Mouse (Mus musculus): ENCODE measurements at regions not wholly inside any gene's neighbourhood (a gene's known extent, or its start where the extent isn't known, plus 50 kb on each side); places are given as distances from the start of the nearest gene placed in this dataset.

DNA sequence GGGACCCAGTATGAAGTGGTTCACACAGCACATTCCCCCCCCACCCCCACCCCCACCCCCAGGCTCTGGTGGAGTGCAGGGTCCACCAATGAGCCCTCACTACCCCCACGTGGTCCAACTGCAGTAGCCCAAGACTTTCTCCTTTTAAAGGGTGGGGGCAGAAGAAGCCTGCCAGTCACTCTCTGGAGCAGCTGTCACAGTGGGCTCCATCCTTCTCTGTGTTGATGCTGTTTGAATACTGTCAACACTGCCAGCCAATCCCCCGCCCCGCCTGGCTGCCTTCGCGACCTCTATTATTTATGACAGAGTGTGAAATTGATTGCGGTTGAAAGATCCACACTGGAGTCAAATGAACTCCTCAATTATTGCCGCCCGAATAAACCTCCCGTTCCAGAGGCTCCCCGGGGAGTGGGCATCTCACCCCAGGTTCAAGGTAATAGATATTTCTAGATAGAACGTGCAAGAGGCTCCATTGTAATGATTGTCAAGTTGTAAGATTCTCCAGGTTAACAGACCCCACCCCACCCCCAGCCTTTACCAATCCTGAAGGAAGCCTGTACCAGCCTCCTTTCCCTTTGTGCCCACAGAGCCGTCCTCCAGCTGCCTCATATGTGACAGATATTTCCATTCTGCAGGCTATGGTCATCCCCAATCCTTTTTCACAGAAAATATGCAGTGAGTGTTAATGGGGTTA, 181.7 kb upstream of the Kdm8 start:
- Histone ChIP-seq H3K9ac (no peak overlapping the region), H3K4me2 (replicated peaks) (peak overlapping the region; percentile 15; the same call in 1 of the 2 replicates), H3K36me3 (no peaks in the 10 kb centered on the region), H3K9me3 (no peaks in the 10 kb centered on the region), H3K4me3 (no peak overlapping the region), H3K27me3 (replicated peaks) (no peaks in the 10 kb centered on the region), H3K4me1 (peaks cover 14% of the 10 kb centered on the region), H3K27ac (peak overlapping the region; percentile 26; the same call in 1 of the 2 replicates)
- WGBS: 23% methylated on average over 12 of the region's 12 CpGs
- peak; percentile 89 for ATAC-seq (ENCODE audit: low FRiP score, low read depth)

- no peak overlapping the region for H3K4me2 ChIP-seq (replicated peaks)
- peaks cover 14% of the 10 kb centered on the region for H3K4me1 ChIP-seq
- no peak overlapping the region for H3K4me3 ChIP-seq
- no peak overlapping the region for H3K27ac ChIP-seq
- H3K36me3 ChIP-seq: no peaks in the 10 kb centered on the region
- H3K9ac ChIP-seq: no peak overlapping the region
- H3K27me3 ChIP-seq (replicated peaks): no peaks in the 10 kb centered on the region
- no peaks in the 10 kb centered on the region for H3K9me3 ChIP-seq
- 70% methylated on average over 2 of the region's 2 CpGs for WGBS
- no peak for ATAC-seq (ENCODE audit: low FRiP score, low read depth)
Measured at GRCm38 (mm10) chr7:125263756-125264155, 180.7 kb upstream of the Kdm8 start.

GRCm38 (mm10) chr7:125270711-125271110, 173.8 kb upstream of the Kdm8 start:
- no peaks in the 10 kb centered on the region for H3K4me1 ChIP-seq
- no peak overlapping the region for H3K27ac ChIP-seq
- WGBS: 55% methylated on average over 3 of the region's 3 CpGs
- no peak overlapping the region for H3K4me2 ChIP-seq (replicated peaks)
- H3K36me3 ChIP-seq: no peaks in the 10 kb centered on the region
- no peak for ATAC-seq (ENCODE audit: low FRiP score, low read depth)
- no peak overlapping the region for H3K9ac ChIP-seq
- no peaks in the 10 kb centered on the region for H3K27me3 ChIP-seq (replicated peaks)
- no peaks in the 10 kb centered on the region for H3K9me3 ChIP-seq
- no peak overlapping the region for H3K4me3 ChIP-seq

DNA sequence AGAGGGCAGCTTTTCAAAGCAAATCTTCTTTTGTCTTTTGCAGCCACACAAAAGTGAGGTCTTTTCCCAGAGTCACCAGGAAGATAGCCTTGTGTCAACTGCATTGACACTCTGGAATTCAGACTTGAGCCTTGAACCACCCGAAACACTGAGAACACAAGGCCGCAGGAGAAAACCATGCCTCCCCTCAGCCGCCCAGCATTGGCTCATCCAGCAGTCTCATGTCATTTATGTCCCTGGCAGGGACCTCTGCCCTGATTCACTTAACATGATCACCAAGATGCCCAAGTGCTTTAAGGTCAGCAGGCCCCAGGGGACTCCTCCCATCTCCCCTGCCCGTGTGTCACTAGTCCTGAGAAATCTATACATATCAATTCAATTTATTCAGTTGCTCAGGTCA, 173.1 kb upstream of the Kdm8 start:
- H3K36me3 ChIP-seq: no peaks in the 10 kb centered on the region
- WGBS: 86% methylated on average over 4 of the region's 4 CpGs
- no peaks in the 10 kb centered on the region for H3K27me3 ChIP-seq (replicated peaks)
- no peak overlapping the region for H3K4me3 ChIP-seq
- no peaks in the 10 kb centered on the region for H3K9me3 ChIP-seq
- no peak overlapping the region for H3K4me2 ChIP-seq (replicated peaks)
- H3K4me1 ChIP-seq: no peaks in the 10 kb centered on the region
- no peak overlapping the region for H3K27ac ChIP-seq
- no peak for ATAC-seq (ENCODE audit: low FRiP score, low read depth)
- H3K9ac ChIP-seq: no peak overlapping the region

DNA sequence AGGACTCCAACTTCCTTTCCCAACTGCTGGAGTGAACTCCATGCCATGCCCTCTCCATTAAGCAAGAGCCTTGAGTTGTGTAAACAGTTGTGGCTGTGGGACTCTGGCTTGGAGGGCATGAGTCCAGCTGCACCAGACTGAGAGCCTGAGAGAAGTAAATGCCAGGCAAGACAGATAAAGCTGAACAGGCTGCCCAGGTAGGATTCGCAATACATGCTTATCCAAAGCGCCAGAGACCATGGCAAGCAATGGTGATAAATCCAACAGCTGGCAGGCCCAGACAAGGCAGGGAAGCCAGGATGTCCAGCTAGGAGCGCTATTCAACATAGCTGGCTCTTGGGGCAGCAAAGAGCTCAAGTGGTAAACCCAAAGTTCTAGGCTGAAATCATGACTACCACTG, 163.1 kb upstream of the Kdm8 start:
- H3K9ac ChIP-seq: no peak overlapping the region
- WGBS: 74% methylated on average over 3 of the region's 3 CpGs
- no peak overlapping the region for H3K4me2 ChIP-seq (replicated peaks)
- H3K36me3 ChIP-seq: no peaks in the 10 kb centered on the region
- H3K9me3 ChIP-seq: no peaks in the 10 kb centered on the region
- H3K27me3 ChIP-seq (replicated peaks): no peaks in the 10 kb centered on the region
- H3K27ac ChIP-seq: no peak overlapping the region
- no peaks in the 10 kb centered on the region for H3K4me1 ChIP-seq
- no peak for ATAC-seq (ENCODE audit: low FRiP score, low read depth)
- H3K4me3 ChIP-seq: no peak overlapping the region

- H3K4me3 ChIP-seq: no peak overlapping the region
- WGBS: 75% methylated on average over 2 of the region's 2 CpGs
- no peak overlapping the region for H3K4me2 ChIP-seq (replicated peaks)
- no peaks in the 10 kb centered on the region for H3K36me3 ChIP-seq
- H3K4me1 ChIP-seq: no peaks in the 10 kb centered on the region
- no peak for ATAC-seq (ENCODE audit: low FRiP score, low read depth)
- H3K9me3 ChIP-seq: no peaks in the 10 kb centered on the region
- H3K27ac ChIP-seq: no peak overlapping the region
- no peaks in the 10 kb centered on the region for H3K27me3 ChIP-seq (replicated peaks)
- H3K9ac ChIP-seq: no peak overlapping the region
Measured at GRCm38 (mm10) chr7:125295226-125295625, 149.2 kb upstream of the Kdm8 start.

GRCm38 (mm10) chr7:125308433-125308832, 136.0 kb upstream of the Kdm8 start:
- WGBS: 85% methylated on average over 3 of the region's 3 CpGs
- H3K4me3 ChIP-seq: no peak overlapping the region
- H3K36me3 ChIP-seq: no peaks in the 10 kb centered on the region
- H3K4me2 ChIP-seq (replicated peaks): no peak overlapping the region
- no peaks in the 10 kb centered on the region for H3K9me3 ChIP-seq
- H3K4me1 ChIP-seq: no peaks in the 10 kb centered on the region
- ATAC-seq (ENCODE audit: low FRiP score, low read depth): no peak
- H3K27ac ChIP-seq: no peak overlapping the region
- no peak overlapping the region for H3K9ac ChIP-seq
- H3K27me3 ChIP-seq (replicated peaks): no peaks in the 10 kb centered on the region

- no peak overlapping the region for H3K4me2 ChIP-seq (replicated peaks)
- no peaks in the 10 kb centered on the region for H3K27me3 ChIP-seq (replicated peaks)
- 83% methylated on average over 4 of the region's 4 CpGs for WGBS
- ATAC-seq (ENCODE audit: low FRiP score, low read depth): no peak
- no peaks in the 10 kb centered on the region for H3K4me1 ChIP-seq
- H3K27ac ChIP-seq: no peak overlapping the region
- H3K9ac ChIP-seq: no peak overlapping the region
- H3K4me3 ChIP-seq: no peak overlapping the region
- no peaks in the 10 kb centered on the region for H3K36me3 ChIP-seq
- H3K9me3 ChIP-seq: no peaks in the 10 kb centered on the region
Measured at GRCm38 (mm10) chr7:125310971-125311370, 133.5 kb upstream of the Kdm8 start.

DNA sequence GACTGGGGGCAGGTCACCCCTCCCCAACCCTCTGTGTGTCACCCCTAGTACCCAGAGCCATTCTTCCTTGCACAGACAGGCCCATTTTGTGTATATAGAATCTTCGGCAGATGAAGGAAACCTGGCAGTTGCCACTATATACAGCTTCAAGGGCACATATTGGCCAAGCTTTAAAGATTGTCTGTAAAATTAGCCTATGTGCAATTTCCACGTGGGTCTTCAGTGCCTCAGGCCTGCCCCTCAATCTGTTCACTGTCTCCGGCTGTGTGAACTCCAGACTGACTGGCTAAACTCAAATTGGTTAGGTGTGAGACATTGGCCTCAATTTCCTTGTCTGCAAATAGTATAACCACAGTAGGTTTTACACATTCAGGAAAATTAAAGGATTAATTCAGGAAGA, 130.9 kb upstream of the Kdm8 start:
- H3K4me1 ChIP-seq: no peaks in the 10 kb centered on the region
- no peak overlapping the region for H3K27ac ChIP-seq
- H3K9ac ChIP-seq: no peak overlapping the region
- no peaks in the 10 kb centered on the region for H3K9me3 ChIP-seq
- no peak for ATAC-seq (ENCODE audit: low FRiP score, low read depth)
- H3K4me3 ChIP-seq: no peak overlapping the region
- 86% methylated on average over 3 of the region's 3 CpGs for WGBS
- no peaks in the 10 kb centered on the region for H3K27me3 ChIP-seq (replicated peaks)
- H3K36me3 ChIP-seq: no peaks in the 10 kb centered on the region
- H3K4me2 ChIP-seq (replicated peaks): no peak overlapping the region

DNA sequence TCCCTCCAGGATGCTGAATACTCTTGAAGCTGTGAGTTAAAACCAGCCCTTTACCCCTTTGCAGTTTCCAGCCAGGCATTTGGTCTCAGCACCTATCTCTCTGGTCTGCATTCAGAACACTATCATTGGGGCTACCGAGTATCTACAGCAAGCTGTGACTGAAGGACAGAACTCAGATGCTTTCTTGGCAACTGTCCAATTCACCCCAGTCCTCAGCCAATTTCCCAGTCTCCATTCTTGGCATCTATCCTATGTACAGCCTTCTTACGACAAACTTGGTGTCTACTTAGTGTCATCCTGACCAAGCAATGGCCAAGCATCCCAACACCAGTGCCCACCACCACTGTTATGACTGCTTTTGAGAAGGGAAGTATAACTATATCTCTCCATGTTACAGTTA, 109.7 kb upstream of the Kdm8 start:
- Histone ChIP-seq H3K4me3 (no peak overlapping the region), H3K9ac (no peak overlapping the region), H3K4me1 (no peaks in the 10 kb centered on the region), H3K27ac (no peak overlapping the region), H3K27me3 (replicated peaks) (no peaks in the 10 kb centered on the region), H3K36me3 (no peaks in the 10 kb centered on the region), H3K4me2 (replicated peaks) (no peak overlapping the region), H3K9me3 (no peaks in the 10 kb centered on the region)
- no peak for ATAC-seq (ENCODE audit: low FRiP score, low read depth)
- 97% methylated on average over 2 of the region's 2 CpGs for WGBS

- H3K9ac ChIP-seq: no peak overlapping the region
- no peaks in the 10 kb centered on the region for H3K9me3 ChIP-seq
- ATAC-seq (ENCODE audit: low FRiP score, low read depth): peak; percentile 35; the same call in 1 of the 2 replicates
- H3K27ac ChIP-seq: no peak overlapping the region
- WGBS: 28% methylated on average over 3 of the region's 3 CpGs
- H3K36me3 ChIP-seq: no peaks in the 10 kb centered on the region
- H3K4me2 ChIP-seq (replicated peaks): no peak overlapping the region
- H3K4me1 ChIP-seq: peaks cover 6% of the 10 kb centered on the region; the same call in 1 of the 2 replicates
- no peak overlapping the region for H3K4me3 ChIP-seq
- H3K27me3 ChIP-seq (replicated peaks): no peaks in the 10 kb centered on the region
Measured at GRCm38 (mm10) chr7:125335586-125336165, 108.8 kb upstream of the Kdm8 start.

DNA sequence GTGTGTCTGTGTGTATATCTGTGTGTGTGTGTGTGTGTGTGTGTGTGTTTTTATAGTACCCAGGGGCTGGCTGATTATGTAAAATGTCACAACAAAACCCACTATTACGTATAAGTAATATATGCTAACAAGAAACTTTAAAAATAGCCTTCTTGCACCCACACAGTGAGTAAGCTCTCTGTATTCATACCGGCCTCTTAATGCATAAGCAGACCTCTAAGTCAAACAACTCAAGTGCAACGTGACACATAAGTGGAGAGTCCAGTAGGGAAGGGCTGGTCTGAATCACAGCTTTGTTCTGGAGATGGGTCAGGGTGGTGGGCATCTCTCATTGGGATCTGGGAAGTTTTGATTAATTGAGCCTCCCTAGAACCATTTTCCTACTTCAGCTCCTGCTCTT, 107.7 kb upstream of the Kdm8 start:
- WGBS: 77% methylated on average over 3 of the region's 3 CpGs
- H3K27me3 ChIP-seq (replicated peaks): no peaks in the 10 kb centered on the region
- no peak overlapping the region for H3K27ac ChIP-seq
- no peaks in the 10 kb centered on the region for H3K36me3 ChIP-seq
- peaks cover 10% of the 10 kb centered on the region; the same call in 1 of the 2 replicates for H3K4me1 ChIP-seq
- H3K9ac ChIP-seq: no peak overlapping the region
- ATAC-seq (ENCODE audit: low FRiP score, low read depth): no peak
- no peak overlapping the region for H3K4me3 ChIP-seq
- no peak overlapping the region for H3K4me2 ChIP-seq (replicated peaks)
- H3K9me3 ChIP-seq: no peaks in the 10 kb centered on the region

- Histone ChIP-seq H3K36me3 (no peaks in the 10 kb centered on the region), H3K9me3 (no peaks in the 10 kb centered on the region), H3K9ac (no peak overlapping the region), H3K4me1 (peaks cover 10% of the 10 kb centered on the region; the same call in 1 of the 2 replicates), H3K27me3 (replicated peaks) (no peaks in the 10 kb centered on the region), H3K27ac (no peak overlapping the region), H3K4me2 (replicated peaks) (no peak overlapping the region), H3K4me3 (no peak overlapping the region)
- ATAC-seq (ENCODE audit: low FRiP score, low read depth): no peak
- 69% methylated on average over 6 of the region's 6 CpGs for WGBS
Measured at GRCm38 (mm10) chr7:125338177-125338751, 106.2 kb upstream of the Kdm8 start.
